Mouse (Mus musculus) myocyte (in vitro differentiated cells): Measurements from ENCODE around the gene Ndufs2. TPM values are rescaled to one million over a fixed set of nuclear protein-coding genes. Genes with fewer than 3 reads are reported as not detected.

Source experiments
- H3K27me3 ChIP-seq: one replicate; pipeline ENCODE4 v1.6.1; 2011; ENCODE audit not compliant: control insufficient read depth, insufficient read depth, insufficient read length
- H3K36me3 ChIP-seq: one replicate; pipeline ENCODE4 v1.6.1; 2011; ENCODE audit not compliant: control insufficient read depth, insufficient read depth
- H3K4me2 ChIP-seq: one replicate; pipeline ENCODE4 v1.6.1; 2011; ENCODE audit warnings: low read depth, control low read depth
- H3K4me3 ChIP-seq: one replicate; pipeline ENCODE4 v1.5.1; 2011; ENCODE audit warnings: mild to moderate bottlenecking, control low read depth, moderate library complexity
- H3K79me2 ChIP-seq: one replicate; pipeline ENCODE4 v1.6.1; 2011; ENCODE audit not compliant: control insufficient read depth, insufficient read depth
- H3ac ChIP-seq: one replicate; pipeline ENCODE4 v1.6.1; 2011; ENCODE audit not compliant: control insufficient read depth, insufficient read length
- CEBPB ChIP-seq: IDR thresholded peaks from 2 replicates; pipeline ENCODE4 v1.6.1; 2011; ENCODE audit warnings: mild to moderate bottlenecking, moderate library complexity; ENCODE audit not compliant: poor library complexity, insufficient read depth, severe bottlenecking
- E2F4 ChIP-seq: IDR thresholded peaks from one replicate; pipeline ENCODE4 v1.6.1; 2011; ENCODE audit warnings: mild to moderate bottlenecking, control low read depth, moderate library complexity; ENCODE audit not compliant: insufficient read depth
- MAX ChIP-seq: IDR thresholded peaks from one replicate; pipeline ENCODE4 v1.6.1; 2011; ENCODE audit warnings: low read depth, mild to moderate bottlenecking, control low read depth
- MYOD1 ChIP-seq, 3 experiments: IDR thresholded peaks; one replicate each; pipeline ENCODE4 v1.6.1; 2011; ENCODE audit warnings: control low read depth in 2 of 3, low read depth in 2 of 3, mild to moderate bottlenecking in 2 of 3, moderate library complexity in 1 of 3; ENCODE audit not compliant: insufficient read length in 2 of 3, control insufficient read depth in 1 of 3
- MYOG ChIP-seq, 3 experiments: IDR thresholded peaks; one replicate each; pipeline ENCODE4 v1.6.1; 2011; ENCODE audit warnings: control low read depth in 2 of 3, low read depth in 2 of 3, mild to moderate bottlenecking in 2 of 3; ENCODE audit not compliant: insufficient read length in 2 of 3, control insufficient read depth in 1 of 3, insufficient read depth in 1 of 3
- POLR2A ChIP-seq: IDR thresholded peaks from one replicate; pipeline ENCODE4 v1.6.1; 2011; ENCODE audit warnings: low read depth, mild to moderate bottlenecking, control low read depth, moderate library complexity; ENCODE audit not compliant: insufficient read length
- POLR2AphosphoS2 ChIP-seq: IDR thresholded peaks from one replicate; pipeline ENCODE4 v1.6.1; 2011; ENCODE audit warnings: low read depth, control low read depth; ENCODE audit not compliant: insufficient read length
- REST ChIP-seq: IDR thresholded peaks from one replicate; pipeline ENCODE4 v1.6.1; 2011; ENCODE audit warnings: mild to moderate bottlenecking, control low read depth, moderate library complexity; ENCODE audit not compliant: insufficient read depth, insufficient read length
- SRF ChIP-seq: IDR thresholded peaks from one replicate; pipeline ENCODE4 v1.6.1; 2011; ENCODE audit warnings: low read depth; ENCODE audit not compliant: control insufficient read depth, insufficient read length
- TCF12 ChIP-seq: IDR thresholded peaks from one replicate; pipeline ENCODE4 v1.6.1; 2011; ENCODE audit warnings: mild to moderate bottlenecking, control low read depth; ENCODE audit not compliant: poor library complexity, insufficient read depth, severe bottlenecking
- TCF3 ChIP-seq: IDR thresholded peaks from one replicate; pipeline ENCODE4 v1.6.1; 2011; ENCODE audit warnings: low read depth, control low read depth; ENCODE audit not compliant: insufficient read length
- USF1 ChIP-seq: IDR thresholded peaks from one replicate; pipeline ENCODE4 v1.6.1; 2011; ENCODE audit warnings: low read depth, mild to moderate bottlenecking, control low read depth, moderate library complexity
- polyA plus RNA-seq: library from polyadenylated mRNA; unstranded; fragments of >200 nt; fragmentation: generic; extraction: Trizol; gene quantifications from one replicate; pipeline ENCODE4 v1.2.1, GENCODE M21; 2012; ENCODE audit warnings: missing spikeins

Gene Ndufs2
- polyA plus RNA-seq, 1 experiment, result 409 TPM

- H3ac ChIP-seq, result no peak overlapping the region
- TF ChIP-seq USF1 (no peak), REST (no peak), POLR2AphosphoS2 (no peak), E2F4 (no peak), TCF12 (no peak), POLR2A (no peak)
- no peak overlapping the region for H3K4me3 ChIP-seq
- no peaks in the 10 kb centered on the region for H3K27me3 ChIP-seq
- no peaks in the 10 kb centered on the region for H3K79me2 ChIP-seq
- H3K4me2 ChIP-seq, result no peak overlapping the region
- H3K36me3 ChIP-seq, result peaks cover 17% of the 10 kb centered on the region
Measured at GRCm38 (mm10) chr1:171229750-171230149, 21.4 kb downstream of the Ndufs2 start.

GRCm38 (mm10) chr1:171227879-171228278 is 23.3 kb downstream of the Ndufs2 start:
- H3K27me3 ChIP-seq, result no peaks in the 10 kb centered on the region
- H3K79me2 ChIP-seq, result no peaks in the 10 kb centered on the region
- H3ac ChIP-seq, result no peak overlapping the region
- no peak overlapping the region for H3K4me2 ChIP-seq
- no peak overlapping the region for H3K4me3 ChIP-seq
- peaks cover 4% of the 10 kb centered on the region for H3K36me3 ChIP-seq
- no peak for TF ChIP-seq REST
- no peak for TF ChIP-seq CEBPB
- TF ChIP-seq MYOD1 (IDR thresholded peaks at IDR 0.05; ENCODE audit: control insufficient read depth in 1 of 3, insufficient read length in 2 of 3, low read depth in 2 of 3), result no peak
- TF ChIP-seq POLR2A, result no peak
- no peak for TF ChIP-seq E2F4
- TF ChIP-seq USF1, result no peak
- TF ChIP-seq MAX, result no peak
- no peak for TF ChIP-seq SRF
- TF ChIP-seq POLR2AphosphoS2, result no peak
- TF ChIP-seq MYOG (IDR thresholded peaks at IDR 0.05; ENCODE audit: control insufficient read depth in 1 of 3, insufficient read depth in 1 of 3, insufficient read length in 2 of 3, low read depth in 2 of 3), result no peak
- TF ChIP-seq TCF3, result no peak
- TF ChIP-seq TCF12, result no peak

- TF ChIP-seq MYOD1 (IDR thresholded peaks at IDR 0.05; ENCODE audit: control insufficient read depth in 1 of 3, insufficient read length in 2 of 3, low read depth in 2 of 3), result no peak
- no peak for TF ChIP-seq MAX
- no peak for TF ChIP-seq E2F4
- TF ChIP-seq REST, result no peak
- TF ChIP-seq CEBPB, result no peak
- TF ChIP-seq USF1, result no peak
- no peak for TF ChIP-seq MYOG (IDR thresholded peaks at IDR 0.05; ENCODE audit: control insufficient read depth in 1 of 3, insufficient read depth in 1 of 3, insufficient read length in 2 of 3, low read depth in 2 of 3)
- no peak for TF ChIP-seq TCF3
- no peak for TF ChIP-seq POLR2A
- no peak for TF ChIP-seq POLR2AphosphoS2
- no peaks in the 10 kb centered on the region for H3K79me2 ChIP-seq
- no peak overlapping the region for H3K4me3 ChIP-seq
- H3K36me3 ChIP-seq, result peaks cover 3% of the 10 kb centered on the region
- H3ac ChIP-seq, result no peak overlapping the region
- no peaks in the 10 kb centered on the region for H3K27me3 ChIP-seq
- no peak overlapping the region for H3K4me2 ChIP-seq
Measured at GRCm38 (mm10) chr1:171226780-171227179, 24.4 kb downstream of the Ndufs2 start.

GRCm38 (mm10) chr1:171224857-171225256 is 26.3 kb downstream of the Ndufs2 start, which contains the start of gene Apoa2:
TSS of gene Apoa2 (plus strand) at chr1:171225054.
- Histone ChIP-seq H3ac (no peak within 1 kb of the TSS), H3K36me3 (peaks cover 3% of the 10 kb centered on the region), H3K79me2 (no peaks in the 10 kb centered on the region), H3K4me2 (no peak within 1 kb of the TSS), H3K27me3 (no peaks in the 10 kb centered on the region), H3K4me3 (no peak within 1 kb of the TSS)
- TF ChIP-seq CEBPB (no peak), TCF3 (no peak), MAX (no peak), POLR2A (no peak)

- Histone ChIP-seq H3K79me2 (no peaks in the 10 kb centered on the region), H3K4me3 (no peak overlapping the region), H3ac (no peak overlapping the region), H3K36me3 (peaks cover 2% of the 10 kb centered on the region), H3K27me3 (no peaks in the 10 kb centered on the region), H3K4me2 (no peak overlapping the region)
- TF ChIP-seq POLR2AphosphoS2 (no peak), MYOD1 (IDR thresholded peaks at IDR 0.05; ENCODE audit: control insufficient read depth in 1 of 3, insufficient read length in 2 of 3, low read depth in 2 of 3) (no peak), REST (no peak), SRF (no peak), MYOG (IDR thresholded peaks at IDR 0.05; ENCODE audit: control insufficient read depth in 1 of 3, insufficient read depth in 1 of 3, insufficient read length in 2 of 3, low read depth in 2 of 3) (no peak), CEBPB (no peak), TCF3 (no peak), TCF12 (no peak)
Measured at GRCm38 (mm10) chr1:171223796-171224195, 27.4 kb downstream of the Ndufs2 start.

DNA sequence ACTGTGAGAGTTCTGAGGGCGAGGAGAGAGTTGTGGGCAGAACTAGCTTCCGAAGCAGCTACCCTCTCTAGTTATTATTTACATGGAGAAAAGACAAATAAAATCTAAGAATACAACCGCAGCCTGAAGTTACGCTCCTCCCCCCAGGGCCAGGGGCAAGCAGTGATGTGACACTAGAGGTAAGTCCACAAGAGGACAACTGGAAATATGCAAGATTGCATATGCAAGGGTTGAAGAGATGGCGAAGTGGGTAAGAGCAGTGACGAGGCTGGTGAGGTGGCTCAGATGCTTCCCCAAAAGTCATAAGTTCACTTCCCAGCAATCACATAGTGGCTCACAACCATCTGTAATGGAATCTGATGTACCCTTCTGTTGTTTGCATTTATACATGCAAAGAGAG is 28.0 kb downstream of the Ndufs2 start:
- no peak for TF ChIP-seq CEBPB
- no peak for TF ChIP-seq TCF3
- no peak for TF ChIP-seq POLR2AphosphoS2
- no peak for TF ChIP-seq SRF
- TF ChIP-seq MYOG (IDR thresholded peaks at IDR 0.05; ENCODE audit: control insufficient read depth in 1 of 3, insufficient read depth in 1 of 3, insufficient read length in 2 of 3, low read depth in 2 of 3), result no peak
- peak overlapping the region; percentile 36 for H3K4me2 ChIP-seq
- H3K4me3 ChIP-seq, result peak overlapping the region; percentile 70
- no peaks in the 10 kb centered on the region for H3K27me3 ChIP-seq
- H3K79me2 ChIP-seq, result no peaks in the 10 kb centered on the region
- H3K36me3 ChIP-seq, result peaks cover 4% of the 10 kb centered on the region
- H3ac ChIP-seq, result no peak overlapping the region
